Mouse (Mus musculus) kidney, adult 2 months (tissue): ENCODE results near the gene Nup107.

Experiments
- CTCF ChIP-seq: fragments of 200-500 bp; conservative IDR thresholded peaks from 2 replicates; pipeline ENCODE4 v1.5.1; 2011; ENCODE audit warnings: low read depth, mild to moderate bottlenecking, control low read depth, low read length, moderate library complexity, mixed read lengths; ENCODE audit not compliant: insufficient read depth, insufficient read length
- POLR2A ChIP-seq: fragments of 200-500 bp; IDR thresholded peaks from one replicate; pipeline ENCODE4 v1.6.1; 2011; ENCODE audit warnings: low read depth, low read length, control low read depth

GRCm38 (mm10) chr10:117714048-117714545 lies 78.4 kb downstream of the Nup107 start:
- no peak for TF ChIP-seq CTCF
- no peak for TF ChIP-seq POLR2A
